Mouse (Mus musculus) E14TG2a.4 (cell line): ENCODE results near the gene Uspl1.

Source experiments
- CTCF ChIP-seq: conservative IDR thresholded peaks from 2 replicates; pipeline ENCODE4 v1.5.1; 2014; ENCODE audit warnings: low read length
- NANOG ChIP-seq: IDR thresholded peaks from 2 replicates; pipeline ENCODE4 v1.6.1; 2014; ENCODE audit warnings: borderline replicate concordance, low read length, mixed read lengths
- POU5F1 ChIP-seq: IDR thresholded peaks from 2 replicates; pipeline ENCODE4 v1.6.1; 2014; ENCODE audit warnings: low read length, borderline replicate concordance

DNA sequence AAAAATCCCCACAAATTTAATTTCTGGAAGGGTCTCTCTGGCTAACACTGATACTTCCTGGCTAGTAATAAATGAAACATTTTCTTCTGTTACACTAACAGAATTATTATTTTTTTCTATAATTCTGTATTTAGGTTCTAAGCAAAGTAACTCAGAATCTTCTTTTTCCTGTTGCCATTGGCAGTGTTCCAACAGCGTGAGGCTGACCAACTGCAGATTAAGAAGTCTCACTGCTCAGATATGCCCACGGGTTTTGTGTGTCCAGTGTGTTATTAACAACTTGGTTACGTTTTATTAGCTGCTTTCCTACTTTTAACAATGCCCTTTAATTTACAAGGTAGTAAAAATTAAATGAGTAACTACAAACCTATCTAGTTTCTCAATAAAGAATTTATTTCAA, 46.7 kb upstream of the Uspl1 start:
- no peak for TF ChIP-seq CTCF
- no peak for TF ChIP-seq NANOG
- TF ChIP-seq POU5F1 = no peak
